Mouse (Mus musculus) neural tube, embryonic 12.5 days (tissue): ENCODE measurements around the gene Zfp420. TPM values are rescaled to one million over a fixed set of nuclear protein-coding genes. Genes with fewer than 3 reads are reported as not detected.
"Not testable (repeated sequence)": the region's sequence is repeated elsewhere in the genome, so short reads cannot be mapped to it uniquely, and the experiment has no call there.

Source experiments
- ATAC-seq: fragments of 200-750 bp; cut with Nextera tagmentation; 2 replicates; pipeline ENCODE4 v1.8.0; 2017; ENCODE audit warnings: low read depth, mild to moderate bottlenecking, moderate TSS enrichment, moderate library complexity; ENCODE audit not compliant: low FRiP score
- H3K27ac ChIP-seq: fragments of 300-500 bp; sonication (generic); 2 replicates; pipeline ENCODE4 v1.5.1; 2016
- H3K27me3 ChIP-seq: fragments of 300-500 bp; sonication (generic); replicated peaks from 2 replicates; pipeline ENCODE4 v1.6.1; 2016; ENCODE audit warnings: mild to moderate bottlenecking
- H3K36me3 ChIP-seq: fragments of 300-500 bp; sonication (generic); 2 replicates; pipeline ENCODE4 v1.6.1; 2016; ENCODE audit warnings: mild to moderate bottlenecking
- H3K4me1 ChIP-seq: fragments of 300-500 bp; sonication (generic); 2 replicates; pipeline ENCODE4 v1.6.1; 2016
- H3K4me2 ChIP-seq: fragments of 300-500 bp; sonication (generic); replicated peaks from 2 replicates; pipeline ENCODE4 v1.6.1; 2016; ENCODE audit warnings: mild to moderate bottlenecking
- H3K4me3 ChIP-seq: fragments of 300-500 bp; sonication (generic); 2 replicates; pipeline ENCODE4 v1.5.1; 2016
- H3K9ac ChIP-seq: fragments of 300-500 bp; sonication (generic); 2 replicates; pipeline ENCODE4 v1.6.1; 2016; ENCODE audit warnings: mild to moderate bottlenecking
- H3K9me3 ChIP-seq: fragments of 300-500 bp; sonication (generic); 2 replicates; pipeline ENCODE4 v1.6.1; 2016; ENCODE audit warnings: mild to moderate bottlenecking
- WGBS: fragments of 180-500 bp; shearing (Covaris S2); methylation state at CpG from one replicate; pipeline ENCODE4 v1.1.7; 2016; 5-methylcytosine and 5-hydroxymethylcytosine counted together
- polyA plus RNA-seq: library from polyadenylated mRNA; unstranded; fragments of >200 nt; fragmentation: Nextera tagmentation; extraction: Ambion mirVana; gene quantifications from 2 replicates; pipeline ENCODE4 v1.2.1, GENCODE M21; 2016

The Zfp420 gene
- polyA plus RNA-seq, 1 experiment from 2014 or later = 13.9 TPM

GRCm38 (mm10) chr7:29844616-29845015, 15.2 kb upstream of the Zfp420 start:
- Histone ChIP-seq H3K9me3 (no peaks in the 10 kb centered on the region), H3K4me1 (no peaks in the 10 kb centered on the region), H3K9ac (no peak overlapping the region), H3K4me3 (no peak overlapping the region), H3K4me2 (no peak overlapping the region), H3K27ac (no peak overlapping the region), H3K36me3 (peaks cover 46% of the 10 kb centered on the region), H3K27me3 (no peaks in the 10 kb centered on the region)
- WGBS = 89% methylated on average over 5 of the region's 5 CpGs
- ATAC-seq = no peak

- Histone ChIP-seq H3K4me1 (peaks cover 7% of the 10 kb centered on the region), H3K27me3 (no peaks in the 10 kb centered on the region), H3K4me3 (peak overlapping the region; percentile 53), H3K36me3 (peaks cover 18% of the 10 kb centered on the region), H3K4me2 (peak overlapping the region; percentile 72), H3K9ac (peak overlapping the region; percentile 54), H3K27ac (no peak overlapping the region), H3K9me3 (no peaks in the 10 kb centered on the region)
- ATAC-seq = peak; percentile 11; the same call in 1 of the 2 replicates
- WGBS = 53% methylated on average over 9 of the region's 9 CpGs
These were observed 7.0 kb upstream of the Zfp420 start for GRCm38 (mm10) chr7:29852831-29853218.

- H3K9ac ChIP-seq = peak within 1 kb of the TSS; percentile 54
- no peaks in the 10 kb centered on the region for H3K9me3 ChIP-seq
- H3K4me3 ChIP-seq = peak within 1 kb of the TSS; percentile 53
- H3K4me2 ChIP-seq = peak within 1 kb of the TSS; percentile 72
- no peak within 1 kb of the TSS; the same call in 1 of the 2 replicates for H3K27ac ChIP-seq
- ATAC-seq = peak; percentile 99
- H3K27me3 ChIP-seq = no peaks in the 10 kb centered on the region
- 1% methylated on average over 21 of the region's 21 CpGs for WGBS
- peaks cover 15% of the 10 kb centered on the region for H3K36me3 ChIP-seq
- H3K4me1 ChIP-seq = peaks cover 7% of the 10 kb centered on the region
These were observed 6.4 kb upstream of the Zfp420 start, which contains the start of gene Zfp940 for GRCm38 (mm10) chr7:29853219-29853842. Gene Zfp940 (minus strand): TSS chr7:29853669.

DNA sequence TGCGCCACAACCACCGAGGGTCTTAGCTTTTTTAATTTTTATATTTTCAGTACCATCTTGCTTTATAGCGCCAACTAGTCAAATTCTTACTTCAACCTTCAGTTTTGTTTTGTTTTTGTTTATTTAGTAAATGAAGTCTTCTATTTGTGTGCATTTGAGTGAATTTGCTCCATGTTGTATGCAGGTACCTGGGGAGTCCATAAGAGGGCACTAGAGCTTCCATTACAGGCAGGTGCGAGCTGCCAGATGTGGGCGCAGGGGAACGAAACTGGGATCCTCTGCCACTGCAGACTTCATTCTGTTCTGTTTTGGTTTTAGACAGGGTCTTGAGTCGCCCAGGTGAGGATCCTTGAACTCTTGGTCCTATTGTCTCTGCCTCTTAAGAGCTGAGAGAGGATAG, 1.9 kb downstream of the Zfp420 start:
- WGBS = 87% methylated on average over 7 of the region's 7 CpGs
- no peak for ATAC-seq
- H3K4me3 ChIP-seq = no peak overlapping the region
- no peaks in the 10 kb centered on the region for H3K27me3 ChIP-seq
- H3K4me1 ChIP-seq = peaks cover 6% of the 10 kb centered on the region; the same call in 1 of the 2 replicates
- 0 out of 2 replicates have a peak, but pooled peaks cover 3% of the 10 kb centered on the region for H3K9me3 ChIP-seq
- no peak overlapping the region for H3K4me2 ChIP-seq
- H3K9ac ChIP-seq = no peak overlapping the region
- no peak overlapping the region for H3K27ac ChIP-seq
- H3K36me3 ChIP-seq = peaks cover under 1% of the 10 kb centered on the region; the same call in 1 of the 2 replicates

DNA sequence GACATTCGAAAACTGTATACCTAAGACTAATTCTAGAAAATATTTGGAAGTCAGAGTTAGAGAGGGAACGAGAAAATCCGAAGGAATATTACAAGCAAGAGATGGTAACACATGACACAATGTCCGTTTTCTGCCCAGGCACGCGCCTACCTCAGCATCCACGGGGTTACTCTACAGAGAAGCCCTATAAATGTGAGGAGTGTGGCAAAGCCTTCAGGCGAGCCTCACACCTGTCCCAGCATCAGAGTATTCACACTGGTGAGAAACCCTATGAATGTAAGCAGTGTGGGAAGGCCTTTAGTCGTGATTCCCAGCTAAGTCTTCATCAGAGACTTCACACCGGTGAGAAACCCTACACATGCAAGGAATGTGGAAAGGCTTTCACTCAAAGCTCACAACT, 14.5 kb downstream of the Zfp420 start:
- H3K9me3 ChIP-seq = peaks cover 36% of the 10 kb centered on the region
- no peak for ATAC-seq
- H3K4me2 ChIP-seq = no peak overlapping the region
- peaks cover 40% of the 10 kb centered on the region for H3K36me3 ChIP-seq
- no peak overlapping the region for H3K27ac ChIP-seq
- H3K9ac ChIP-seq = no peak overlapping the region
- 94% methylated on average over 10 of the region's 10 CpGs for WGBS
- H3K4me3 ChIP-seq = no peak overlapping the region
- no peaks in the 10 kb centered on the region for H3K4me1 ChIP-seq
- no peaks in the 10 kb centered on the region for H3K27me3 ChIP-seq

- ATAC-seq, H3K27me3 ChIP-seq, H3K4me3 ChIP-seq, H3K27ac ChIP-seq, H3K4me2 ChIP-seq, H3K9ac ChIP-seq, H3K4me1 ChIP-seq: not testable (repeated sequence)
- WGBS = 92% methylated on average over 9 of the region's 9 CpGs
- Histone ChIP-seq H3K9me3 (peaks cover 30% of the 10 kb centered on the region), H3K36me3 (peaks cover 40% of the 10 kb centered on the region)
These were observed 17.8 kb downstream of the Zfp420 start for GRCm38 (mm10) chr7:29877561-29877960.

DNA sequence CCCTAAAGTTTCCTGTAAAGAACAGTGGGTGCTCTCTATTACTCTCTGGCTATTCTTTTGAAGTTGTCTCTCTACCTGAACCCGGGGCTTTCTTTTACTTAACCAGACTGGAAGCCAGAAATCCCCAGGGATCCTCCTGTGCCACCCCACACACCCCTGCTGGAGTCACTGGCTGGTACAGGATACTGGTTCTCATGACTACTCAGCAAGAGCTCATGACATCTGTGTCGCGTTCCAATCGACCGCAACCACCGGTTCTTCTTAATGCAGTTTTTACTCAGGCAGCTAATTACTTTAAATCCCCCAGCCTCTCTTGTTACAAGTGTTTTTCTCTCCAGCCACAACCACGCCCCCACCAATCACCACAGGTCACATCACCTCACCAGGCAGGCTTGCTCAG, 20.3 kb downstream of the Zfp420 start:
- Histone ChIP-seq H3K4me1 (no peaks in the 10 kb centered on the region), H3K9me3 (peaks cover 24% of the 10 kb centered on the region), H3K4me2 (no peak overlapping the region), H3K4me3 (no peak overlapping the region), H3K27me3 (no peaks in the 10 kb centered on the region), H3K36me3 (peaks cover 25% of the 10 kb centered on the region), H3K9ac (no peak overlapping the region), H3K27ac (no peak overlapping the region)
- 81% methylated on average over 7 of the region's 7 CpGs for WGBS
- ATAC-seq = no peak

DNA sequence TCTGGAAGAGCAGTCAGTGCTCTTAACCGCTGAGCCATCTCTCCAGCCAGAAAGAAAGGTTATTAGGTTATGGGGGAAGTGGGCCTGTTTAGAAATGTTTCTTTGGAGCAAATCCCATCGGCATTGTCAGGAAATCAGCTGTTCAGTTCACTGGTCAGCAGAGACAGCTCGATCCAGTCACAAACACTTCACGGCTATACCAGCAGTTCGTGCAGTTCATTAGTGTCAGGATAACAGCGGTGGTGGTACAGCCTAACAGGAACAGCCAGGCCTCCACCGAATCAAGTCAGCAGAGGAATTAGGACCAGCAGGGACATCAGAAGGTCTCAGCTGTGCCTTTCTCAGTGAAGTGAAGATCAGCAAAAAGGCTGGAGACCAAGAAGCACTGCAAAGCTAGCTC, 21.1 kb downstream of the Zfp420 start:
- no peak overlapping the region for H3K27ac ChIP-seq
- H3K4me3 ChIP-seq = no peak overlapping the region
- H3K27me3 ChIP-seq = no peaks in the 10 kb centered on the region
- no peaks in the 10 kb centered on the region for H3K4me1 ChIP-seq
- no peak for ATAC-seq
- peaks cover 26% of the 10 kb centered on the region for H3K9me3 ChIP-seq
- no peak overlapping the region for H3K4me2 ChIP-seq
- no peak overlapping the region for H3K9ac ChIP-seq
- 91% methylated on average over 7 of the region's 7 CpGs for WGBS
- H3K36me3 ChIP-seq = peaks cover 17% of the 10 kb centered on the region

- H3K9me3 ChIP-seq = peaks cover 79% of the 10 kb centered on the region
- H3K27me3 ChIP-seq = no peaks in the 10 kb centered on the region
- 96% methylated on average over 7 of the region's 7 CpGs for WGBS
These were observed 30.7 kb downstream of the Zfp420 start for GRCm38 (mm10) chr7:29890501-29890900.

DNA sequence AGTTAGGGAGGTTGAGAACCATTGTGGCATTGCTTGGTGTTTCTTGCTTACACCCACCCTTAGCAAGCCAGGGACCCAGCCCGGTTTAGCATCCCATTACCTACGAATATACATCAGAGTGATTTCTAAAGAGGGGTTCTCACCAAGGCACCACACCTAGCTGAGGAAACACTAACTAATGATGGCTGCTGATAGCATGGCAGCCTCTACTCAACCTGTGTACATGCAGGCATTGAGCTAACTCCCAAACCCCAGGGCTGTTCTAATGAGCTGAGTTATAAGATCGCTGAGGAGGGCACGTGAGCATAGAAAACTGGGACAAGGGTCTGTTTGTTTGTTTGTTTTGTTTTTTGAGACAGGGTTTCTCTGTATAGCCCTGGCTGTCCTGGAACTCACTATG, 33.0 kb downstream of the Zfp420 start:
- H3K9me3 ChIP-seq = peaks cover 64% of the 10 kb centered on the region
- H3K27ac ChIP-seq = no peak overlapping the region
- H3K4me2 ChIP-seq = no peak overlapping the region
- peaks cover 79% of the 10 kb centered on the region for H3K36me3 ChIP-seq
- 98% methylated on average over 4 of the region's 4 CpGs for WGBS
- H3K27me3 ChIP-seq = no peaks in the 10 kb centered on the region
- no peak for ATAC-seq
- H3K4me1 ChIP-seq = no peaks in the 10 kb centered on the region
- H3K9ac ChIP-seq = no peak overlapping the region
- H3K4me3 ChIP-seq = no peak overlapping the region

More at GRCm38 (mm10) chr7:29890501-29890900, 30.7 kb downstream of the Zfp420 start:
- Histone ChIP-seq H3K9ac (no peak overlapping the region), H3K4me3 (no peak overlapping the region), H3K4me2 (no peak overlapping the region), H3K4me1 (no peaks in the 10 kb centered on the region), H3K27ac (no peak overlapping the region), H3K36me3 (peaks cover 58% of the 10 kb centered on the region)
- ATAC-seq = no peak

DNA sequence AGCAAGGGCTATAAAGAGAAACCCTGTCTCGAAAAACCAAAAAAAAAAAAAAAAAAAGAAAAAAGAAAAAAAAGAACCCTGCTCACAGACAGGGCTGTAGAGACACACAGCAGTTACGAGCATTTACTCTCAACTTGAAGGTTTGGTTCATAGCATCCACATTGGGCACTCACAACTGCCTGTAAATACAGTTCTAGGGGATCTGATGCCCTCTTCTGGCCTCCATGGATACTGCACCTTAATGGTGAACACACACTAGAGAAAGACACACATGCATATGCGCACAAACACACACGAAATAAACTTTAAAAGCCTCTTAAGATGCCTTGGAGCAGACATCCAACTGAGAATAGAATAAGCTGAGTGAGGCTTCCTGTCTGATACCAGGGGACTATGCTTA, 38.6 kb downstream of the Zfp420 start:
- Histone ChIP-seq H3K27ac (no peak overlapping the region), H3K4me1 (no peaks in the 10 kb centered on the region), H3K4me2 (no peak overlapping the region), H3K9ac (no peak overlapping the region), H3K36me3 (peaks cover 88% of the 10 kb centered on the region), H3K27me3 (no peaks in the 10 kb centered on the region), H3K4me3 (no peak overlapping the region), H3K9me3 (peaks cover 35% of the 10 kb centered on the region)
- no peak for ATAC-seq
- WGBS = 90% methylated on average over 4 of the region's 4 CpGs

- 94% methylated on average over 4 of the region's 4 CpGs for WGBS
- Histone ChIP-seq H3K27ac (no peak overlapping the region), H3K4me3 (no peak overlapping the region), H3K27me3 (no peaks in the 10 kb centered on the region), H3K36me3 (peaks cover 39% of the 10 kb centered on the region), H3K9me3 (0 out of 2 replicates have a peak, but pooled peaks cover under 1% of the 10 kb centered on the region), H3K4me2 (no peak overlapping the region), H3K4me1 (peaks cover 2% of the 10 kb centered on the region; the same call in 1 of the 2 replicates), H3K9ac (no peak overlapping the region)
- ATAC-seq = no peak
These were observed 44.3 kb downstream of the Zfp420 start for GRCm38 (mm10) chr7:29904101-29904500.
